Mouse (Mus musculus) ES-E14 (cell line): ENCODE results near the gene Sfxn2. TPM values are rescaled to one million over a fixed set of nuclear protein-coding genes. Genes with fewer than 3 reads are reported as not detected.

ENCODE experiments used
- DNase-seq: peaks from one replicate; pipeline ENCODE4 v3.0.0-alpha.2; 2013; ENCODE audit warnings: low read depth, low spot score
- H3K27ac ChIP-seq: 2 replicates; pipeline ENCODE4 v1.5.1; 2012; ENCODE audit warnings: low read depth, mild to moderate bottlenecking, low read length, moderate library complexity, mixed read lengths; ENCODE audit not compliant: poor library complexity, insufficient read depth, severe bottlenecking
- H3K36me3 ChIP-seq: 2 replicates; pipeline ENCODE4 v1.6.1; 2012; ENCODE audit warnings: mild to moderate bottlenecking, low read length, moderate library complexity, mixed read lengths; ENCODE audit not compliant: control insufficient read depth, poor library complexity, insufficient read depth, severe bottlenecking
- H3K4me1 ChIP-seq, 2 experiments: fragments of 150-350 bp in 1 of 2; sonication (generic) in 1 of 2; 2 replicates each; pipeline ENCODE4 v1.6.1; 2012; ENCODE audit warnings: low read length in 2 of 2, mild to moderate bottlenecking in 1 of 2, mixed read lengths in 1 of 2; ENCODE audit not compliant: control insufficient read depth in 2 of 2, insufficient read depth in 2 of 2, poor library complexity in 1 of 2
- H3K4me3 ChIP-seq, 2 experiments: fragments of 150-350 bp in 1 of 2; sonication (generic) in 1 of 2; 2 replicates each; pipeline ENCODE4 v1.5.1; 2012; ENCODE audit warnings: low read length in 2 of 2, low read depth in 1 of 2, mild to moderate bottlenecking in 1 of 2, mixed read lengths in 1 of 2; ENCODE audit not compliant: insufficient read depth in 1 of 2, poor library complexity in 1 of 2, severe bottlenecking in 1 of 2
- H3K9ac ChIP-seq: 2 replicates; pipeline ENCODE4 v1.6.1; 2012; ENCODE audit warnings: low read depth, mild to moderate bottlenecking, low read length, mixed read lengths; ENCODE audit not compliant: poor library complexity, insufficient read depth, severe bottlenecking
- H3K9me3 ChIP-seq: fragments of 150-350 bp; sonication (generic); 2 replicates; pipeline ENCODE4 v1.6.1; 2012; ENCODE audit warnings: low read depth, mild to moderate bottlenecking, low read length; ENCODE audit not compliant: control insufficient read depth, insufficient read depth
- CHD2 ChIP-seq: IDR thresholded peaks from 2 replicates; pipeline ENCODE4 v1.6.1; 2014; ENCODE audit warnings: mild to moderate bottlenecking, low read depth, low read length, inconsistent platforms
- HCFC1 ChIP-seq: IDR thresholded peaks from 2 replicates; pipeline ENCODE4 v1.6.1; 2012; ENCODE audit warnings: low read length, inconsistent platforms, borderline replicate concordance; ENCODE audit not compliant: insufficient read depth
- MAFK ChIP-seq: IDR thresholded peaks from 2 replicates; pipeline ENCODE4 v1.6.1; 2014; ENCODE audit warnings: mild to moderate bottlenecking, low read depth, low read length, inconsistent platforms; ENCODE audit not compliant: insufficient read depth
- ZC3H11A ChIP-seq: IDR thresholded peaks from 2 replicates; pipeline ENCODE4 v1.6.1; 2012; ENCODE audit warnings: low read depth, mild to moderate bottlenecking, inconsistent platforms, low read length, borderline replicate concordance
- ZNF384 ChIP-seq: IDR thresholded peaks from 2 replicates; pipeline ENCODE4 v1.6.1; 2012; ENCODE audit warnings: low read depth, low read length, inconsistent platforms
- in situ Hi-C, 2 experiments: fragments of 600-800 bp; cut with MboI; formaldehyde crosslinking; loops; one replicate each; pipeline ENCODE4 v1.15.1; 2025; ENCODE audit warnings: low sequenced_read_pairs in 2 of 2, inconsistent platforms in 1 of 2; ENCODE audit not compliant: unreplicated experiment in 2 of 2
- total RNA-seq: library from RNA; depleted of rRNA; stranded (reverse); fragments of 300-350 nt; gene quantifications from 2 replicates; pipeline ENCODE4 v1.2.3, GENCODE M21; 2012

Sfxn2 gene
- total RNA-seq, 1 experiment: 11.4 TPM

GRCm38 (mm10) chr19:46606718-46607117 is 33.6 kb downstream of the Sfxn2 start:
- Histone ChIP-seq H3K36me3 (no peaks in the 10 kb centered on the region), H3K27ac (no peak overlapping the region), H3K4me1 (peaks cover 0 to 8% of the 10 kb centered on the region in 2 experiments; a peak in 2 of 4 replicates), H3K9me3 (no peaks in the 10 kb centered on the region), H3K9ac (no peak overlapping the region), H3K4me3 (no peak overlapping the region)
- no peak for TF ChIP-seq HCFC1
- TF ChIP-seq ZC3H11A: no peak
- TF ChIP-seq MAFK: no peak
- TF ChIP-seq ZNF384: no peak
- no peak for TF ChIP-seq CHD2
- no peak for DNase-seq
- in situ Hi-C loops: no loop called here

DNA sequence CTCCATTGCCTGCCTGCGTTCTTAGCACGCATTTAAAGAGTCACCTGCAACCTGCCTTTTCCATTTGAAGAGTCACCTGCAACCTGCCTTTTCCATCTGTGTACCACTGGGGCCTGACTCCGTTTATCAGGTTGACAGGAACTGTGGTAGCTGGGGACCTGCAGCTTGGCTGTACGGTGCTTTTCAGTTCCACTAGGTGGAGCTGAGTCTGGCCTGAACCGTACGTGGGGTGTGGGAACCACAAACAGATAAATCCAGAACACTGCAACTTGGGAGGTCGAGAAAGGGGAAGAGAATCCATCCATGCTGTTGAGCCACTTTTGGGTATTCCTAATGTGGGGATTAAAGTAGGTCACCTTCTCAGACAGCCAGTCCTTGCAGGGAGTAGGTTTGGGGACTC is 34.3 kb downstream of the Sfxn2 start:
- TF ChIP-seq ZNF384 (no peak), MAFK (no peak), CHD2 (no peak), HCFC1 (no peak), ZC3H11A (no peak)
- Histone ChIP-seq H3K36me3 (no peaks in the 10 kb centered on the region), H3K9me3 (no peaks in the 10 kb centered on the region), H3K9ac (no peak overlapping the region), H3K27ac (no peak overlapping the region), H3K4me1 (peaks cover 0 to 8% of the 10 kb centered on the region in 2 experiments; a peak in 2 of 4 replicates), H3K4me3 (no peak overlapping the region)
- no peak for DNase-seq
- in situ Hi-C loops: no loop called here

- DNase-seq: no peak
- no peak overlapping the region for H3K4me3 ChIP-seq
- TF ChIP-seq HCFC1: no peak
- no peak for TF ChIP-seq ZC3H11A
- TF ChIP-seq ZNF384: no peak
- TF ChIP-seq MAFK: no peak
- TF ChIP-seq CHD2: no peak
- H3K9ac ChIP-seq: no peak overlapping the region
- H3K9me3 ChIP-seq: no peaks in the 10 kb centered on the region
- H3K27ac ChIP-seq: no peak overlapping the region
- in situ Hi-C loops: no loop called here
- no peaks in the 10 kb centered on the region for H3K36me3 ChIP-seq
- H3K4me1 ChIP-seq: peaks cover 0 to 8% of the 10 kb centered on the region in 2 experiments; a peak in 2 of 4 replicates
These were observed 35.0 kb downstream of the Sfxn2 start for GRCm38 (mm10) chr19:46608158-46608557.

DNA sequence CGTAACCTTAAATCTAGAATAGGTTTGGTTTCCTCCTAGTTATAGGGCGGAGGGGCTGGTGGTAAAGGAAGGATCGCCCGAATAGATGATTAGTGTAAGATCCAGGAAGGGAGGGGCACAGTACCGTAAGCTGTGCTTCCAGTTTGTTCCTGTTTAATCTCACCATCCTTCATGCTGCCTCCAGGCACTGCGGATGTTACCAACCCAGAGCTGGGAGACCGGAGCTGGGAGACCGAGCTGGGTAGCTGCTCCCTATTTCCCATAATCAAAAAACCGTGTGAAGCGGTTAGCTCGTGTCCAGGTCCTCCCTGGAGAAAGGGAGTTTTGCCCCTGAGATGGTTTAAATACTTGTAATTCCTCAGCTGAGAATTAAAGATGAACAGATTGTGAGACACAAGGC is 43.2 kb downstream of the Sfxn2 start:
- no peak for TF ChIP-seq ZNF384
- no peak for TF ChIP-seq HCFC1
- no peak for TF ChIP-seq ZC3H11A
- TF ChIP-seq MAFK: no peak
- no peak for TF ChIP-seq CHD2
- Histone ChIP-seq H3K27ac (no peak overlapping the region; the same call in 1 of the 2 replicates), H3K4me3 (no peak overlapping the region), H3K9me3 (no peaks in the 10 kb centered on the region), H3K4me1 (peaks cover 7 to 18% of the 10 kb centered on the region in 2 experiments), H3K9ac (peak overlapping the region; percentile 24; the same call in 1 of the 2 replicates), H3K36me3 (peaks cover 2% of the 10 kb centered on the region; the same call in 1 of the 2 replicates)
- in situ Hi-C loops: no loop called here
- DNase-seq: no peak

- Histone ChIP-seq H3K9me3 (no peaks in the 10 kb centered on the region), H3K9ac (no peak overlapping the region), H3K27ac (no peak overlapping the region), H3K36me3 (peaks cover 2% of the 10 kb centered on the region; the same call in 1 of the 2 replicates), H3K4me1 (peaks cover 9 to 27% of the 10 kb centered on the region in 2 experiments), H3K4me3 (no peak overlapping the region)
- TF ChIP-seq ZC3H11A: no peak
- no peak for TF ChIP-seq HCFC1
- TF ChIP-seq MAFK: no peak
- no peak for TF ChIP-seq ZNF384
- TF ChIP-seq CHD2: no peak
- no peak for DNase-seq
- in situ Hi-C loops: no loop called here
These were observed 44.2 kb downstream of the Sfxn2 start for GRCm38 (mm10) chr19:46617361-46617760.
